Mouse (Mus musculus): ENCODE measurements around the gene Tekt2. TPM values are rescaled to one million over a fixed set of nuclear protein-coding genes. Genes with fewer than 3 reads are reported as not detected.

Tekt2 gene
- polyA plus RNA-seq (2012; rRNA removed) = 0.70 and 0.89 TPM in 2 replicates

GRCm38 (mm10) chr4:126325281-126325861 lies at the start of gene Tekt2:
Gene Tekt2, minus strand, starts transcription at chr4:126325688.

GRCm38 (mm10) chr4:126321111-126321853 lies 4.2 kb downstream of the Tekt2 start, which contains the start of gene Adprhl2:
Gene Adprhl2, minus strand, starts transcription at chr4:126321703.

GRCm38 (mm10) chr4:126286492-126286891 lies 39.0 kb downstream of the Tekt2 start, which contains the start of gene Col8a2:
Gene Col8a2, plus strand, starts transcription at chr4:126286793.

Other genes with a start within 250 kb of the Tekt2 start
- 16.8 and 19.3 TPM in 2 replicates for gene Lsm10, start 229.1 kb downstream of the Tekt2 start, polyA plus RNA-seq (2012; rRNA removed)
- 4.9 and 5.1 TPM in 2 replicates for gene Stk40, start 221.7 kb downstream of the Tekt2 start, polyA plus RNA-seq (2012; rRNA removed)
- gene Eva1b, start 177.9 kb downstream of the Tekt2 start, polyA plus RNA-seq (2012; rRNA removed) = 10.4 and 11.8 TPM in 2 replicates
- 0.58 TPM in 2 replicates for gene Sh3d21, start 162.2 kb downstream of the Tekt2 start, polyA plus RNA-seq (2012; rRNA removed)
- 67.4 and 69.5 TPM in 2 replicates for gene Thrap3, start 122.9 kb downstream of the Tekt2 start, polyA plus RNA-seq (2012; rRNA removed)
- 10.1 and 11.0 TPM in 2 replicates for gene Map7d1, start 69.3 kb downstream of the Tekt2 start, polyA plus RNA-seq (2012; rRNA removed)
- 23.1 and 26.0 TPM in 2 replicates for gene Trappc3, start 63.4 kb downstream of the Tekt2 start, polyA plus RNA-seq (2012; rRNA removed)
- 0.21 and 0.51 TPM in 2 replicates for gene Col8a2, start 38.9 kb downstream of the Tekt2 start, polyA plus RNA-seq (2012; rRNA removed)
- 14.3 and 15.6 TPM in 2 replicates for gene Adprhl2, start 4.0 kb downstream of the Tekt2 start, polyA plus RNA-seq (2012; rRNA removed)
- gene Ago3, start 103.9 kb upstream of the Tekt2 start, polyA plus RNA-seq (2012; rRNA removed) = 1.3 TPM in 2 replicates
- 3.2 and 4.3 TPM in 2 replicates for gene Ago1, start 142.9 kb upstream of the Tekt2 start, polyA plus RNA-seq (2012; rRNA removed)
- gene Ago4, start 207.8 kb upstream of the Tekt2 start, polyA plus RNA-seq (2012; rRNA removed) = 0.14 and 0.20 TPM in 2 replicates
- 31.1 and 33.5 TPM in 2 replicates for gene Clspn, start 231.2 kb upstream of the Tekt2 start, polyA plus RNA-seq (2012; rRNA removed)